Mouse (Mus musculus) kidney, adult 18-20 months (tissue): ENCODE results near the gene Car8.
"Not testable (repeated sequence)": the region's sequence is repeated elsewhere in the genome, so short reads cannot be mapped to it uniquely, and the experiment has no call there.

ENCODE experiments used
- DNase-seq: peaks from one replicate; pipeline ENCODE4 v3.0.0; 2021

The Car8 gene

GRCm38 (mm10) chr4:8201631-8202030, 37.2 kb downstream of the Car8 start:
- no peak for DNase-seq

GRCm38 (mm10) chr4:8200081-8200480, 38.8 kb downstream of the Car8 start:
- peak; percentile 17 for DNase-seq

GRCm38 (mm10) chr4:8198033-8198432, 40.8 kb downstream of the Car8 start:
- peak; percentile 33 for DNase-seq

- no peak for DNase-seq
Observed at GRCm38 (mm10) chr4:8190441-8190840, 48.4 kb downstream of the Car8 start.

GRCm38 (mm10) chr4:8186921-8187687, 51.7 kb downstream of the Car8 start:
- no peak for DNase-seq

GRCm38 (mm10) chr4:8180576-8180975, 58.3 kb downstream of the Car8 start:
- DNase-seq: no peak

GRCm38 (mm10) chr4:8154589-8155198, 84.1 kb downstream of the Car8 start:
- no peak for DNase-seq

GRCm38 (mm10) chr4:8153926-8154325, 84.9 kb downstream of the Car8 start:
- not testable (repeated sequence) for DNase-seq

- DNase-seq: no peak
Observed at GRCm38 (mm10) chr4:8137403-8137802, 101.4 kb downstream of the Car8 start.

GRCm38 (mm10) chr4:8132024-8132423, 106.8 kb downstream of the Car8 start:
- no peak for DNase-seq

- DNase-seq: peak; percentile 5
Observed at GRCm38 (mm10) chr4:8113558-8113957, 125.3 kb downstream of the Car8 start.

GRCm38 (mm10) chr4:8111891-8112290, 127.0 kb downstream of the Car8 start:
- no peak for DNase-seq

GRCm38 (mm10) chr4:8109906-8110567, 128.8 kb downstream of the Car8 start:
- no peak for DNase-seq

GRCm38 (mm10) chr4:8101466-8101865, 137.4 kb downstream of the Car8 start:
- no peak for DNase-seq

GRCm38 (mm10) chr4:8098084-8098483, 140.8 kb downstream of the Car8 start:
- no peak for DNase-seq

- DNase-seq: no peak
Observed at GRCm38 (mm10) chr4:8097683-8098082, 141.2 kb downstream of the Car8 start.

GRCm38 (mm10) chr4:8093566-8093965, 145.3 kb downstream of the Car8 start:
- DNase-seq: not testable (repeated sequence)
